Mouse (Mus musculus) liver, adult 2 months (tissue): ENCODE measurements around the gene Atrnl1.

Experiments
- CTCF ChIP-seq: fragments of 200-500 bp; IDR thresholded peaks from 2 replicates; pipeline ENCODE4 v1.5.1; 2011; ENCODE audit warnings: low read depth, low read length, control low read depth
- POLR2A ChIP-seq: fragments of 200-500 bp; IDR thresholded peaks from 2 replicates; pipeline ENCODE4 v1.6.1; 2011; ENCODE audit warnings: low read length, control low read depth; ENCODE audit not compliant: insufficient read depth; ENCODE audit errors: extremely low read depth

DNA sequence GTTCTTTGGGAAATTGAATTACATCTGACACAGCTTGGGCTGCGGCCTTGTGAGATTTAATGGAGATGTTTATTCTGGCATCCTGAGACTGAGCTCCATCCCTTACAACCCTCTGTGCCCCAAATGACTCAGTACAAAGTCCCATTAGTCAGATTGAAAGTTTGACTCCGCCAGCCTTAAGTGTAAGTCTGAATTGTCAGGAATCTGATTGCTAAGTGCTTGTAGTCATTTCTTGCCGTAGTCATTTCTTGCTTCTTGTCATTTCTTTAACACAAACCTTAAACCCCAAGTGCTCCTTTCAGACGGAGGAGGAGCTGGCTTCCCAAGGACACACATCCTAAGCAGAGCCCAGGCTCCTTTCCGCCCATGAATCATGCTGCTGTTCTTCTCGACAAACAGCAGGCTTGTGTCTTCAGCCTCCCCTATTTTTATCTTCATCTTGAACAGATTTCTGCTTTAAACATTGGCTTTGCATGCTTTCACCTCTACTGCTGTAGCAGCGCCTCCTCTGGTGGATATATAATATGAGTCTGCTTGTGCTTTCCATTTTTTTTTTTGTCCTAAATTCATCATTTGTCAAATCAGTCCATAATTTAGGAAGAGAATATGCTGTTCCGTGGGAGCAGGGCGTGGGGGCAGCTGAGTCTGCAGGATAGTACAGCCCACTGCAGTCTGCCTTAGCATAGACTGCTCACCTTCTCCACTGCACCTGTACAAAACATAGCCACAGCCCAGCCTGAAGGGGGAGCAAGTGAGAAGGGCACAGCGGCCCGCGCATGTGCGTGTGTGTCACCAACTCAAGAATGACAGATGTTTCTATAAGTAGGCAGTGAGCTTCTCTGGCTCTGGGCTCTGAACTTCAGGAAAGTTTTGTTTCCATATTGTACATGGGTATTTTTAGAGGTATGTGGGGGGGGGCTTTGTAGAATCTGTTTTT is 214.7 kb downstream of the Atrnl1 start:
- TF ChIP-seq CTCF, result no peak
- no peak for TF ChIP-seq POLR2A
